Mouse (Mus musculus) hindbrain, embryonic 14.5 days (tissue): Measurements from ENCODE around the gene Mc1r. TPM values are rescaled to one million over a fixed set of nuclear protein-coding genes. Genes with fewer than 3 reads are reported as not detected.

Experiments
- ATAC-seq: fragments of 200-750 bp; cut with Nextera tagmentation; 2 replicates; pipeline ENCODE4 v1.8.0; 2017; ENCODE audit warnings: moderate number of reproducible peaks, mild to moderate bottlenecking, moderate TSS enrichment, moderate library complexity; ENCODE audit not compliant: low FRiP score
- DNase-seq: peaks from one replicate; pipeline ENCODE4 v3.0.0-alpha.2; 2015; ENCODE audit warnings: low spot score
- H3K27ac ChIP-seq: fragments of 300-500 bp; sonication (generic); 2 replicates; pipeline ENCODE4 v1.5.1; 2014; ENCODE audit warnings: mild to moderate bottlenecking, moderate library complexity
- H3K27me3 ChIP-seq: fragments of 300-500 bp; sonication (generic); 2 replicates; pipeline ENCODE4 v1.6.1; 2014; ENCODE audit warnings: mild to moderate bottlenecking, low read length, mixed read lengths; ENCODE audit not compliant: control insufficient read depth, insufficient read depth
- H3K36me3 ChIP-seq: fragments of 300-500 bp; sonication (generic); replicated peaks from 2 replicates; pipeline ENCODE4 v1.6.1; 2014; ENCODE audit not compliant: control insufficient read depth, insufficient read depth
- H3K4me1 ChIP-seq: fragments of 300-500 bp; sonication (generic); replicated peaks from 2 replicates; pipeline ENCODE4 v1.6.1; 2014; ENCODE audit warnings: antibody characterized with exemption, low read length, mixed read lengths; ENCODE audit not compliant: control insufficient read depth, insufficient read depth
- H3K4me2 ChIP-seq: fragments of 300-500 bp; sonication (generic); replicated peaks from 2 replicates; pipeline ENCODE4 v1.6.1; 2014; ENCODE audit warnings: mild to moderate bottlenecking, moderate library complexity
- H3K4me3 ChIP-seq: fragments of 300-500 bp; sonication (generic); replicated peaks from 2 replicates; pipeline ENCODE4 v1.5.1; 2014; ENCODE audit warnings: mild to moderate bottlenecking, low read length
- H3K9ac ChIP-seq: fragments of 300-500 bp; sonication (generic); 2 replicates; pipeline ENCODE4 v1.6.1; 2014
- H3K9me3 ChIP-seq: fragments of 300-500 bp; sonication (generic); 2 replicates; pipeline ENCODE4 v1.6.1; 2016; ENCODE audit warnings: low read length; ENCODE audit not compliant: control insufficient read depth
- WGBS: fragments of 180-500 bp; shearing (Covaris S2); extraction: QIAGEN DNeasy Blood & Tissue Kit; methylation state at CpG from one replicate; pipeline ENCODE4 v1.1.7; 2014; 5-methylcytosine and 5-hydroxymethylcytosine counted together
- polyA plus RNA-seq: library from polyadenylated mRNA; unstranded; fragments of >200 nt; fragmentation: Nextera tagmentation; extraction: Ambion mirVana; gene quantifications from 2 replicates; pipeline ENCODE4 v1.2.1, GENCODE M21; 2014

Mc1r gene
- polyA plus RNA-seq, 1 experiment from 2014 or later = 0.21 TPM

DNA sequence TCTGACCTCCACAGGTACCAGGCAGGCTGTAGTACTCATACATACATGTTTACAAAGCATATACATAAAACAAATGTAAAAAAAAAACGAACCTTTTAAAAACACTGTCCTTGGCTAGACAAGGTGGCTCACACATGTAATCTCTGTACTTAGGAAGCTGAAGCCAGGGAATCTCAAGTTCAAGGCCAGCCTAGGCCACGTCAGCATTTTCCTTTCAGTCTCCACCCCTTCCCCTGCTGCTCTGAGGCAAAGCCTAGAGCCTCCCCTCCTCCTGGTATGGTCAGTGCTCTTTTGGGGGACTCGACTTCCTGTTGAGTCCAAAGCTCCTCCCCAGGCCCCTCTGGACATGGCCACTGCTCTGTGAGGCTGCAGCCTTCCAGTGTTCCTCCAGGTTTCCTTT lies 19.9 kb upstream of the Mc1r start:
- Histone ChIP-seq H3K4me2 (no peak overlapping the region), H3K36me3 (peaks cover 99% of the 10 kb centered on the region), H3K27me3 (no peaks in the 10 kb centered on the region), H3K4me1 (no peaks in the 10 kb centered on the region), H3K27ac (no peak overlapping the region), H3K9me3 (no peaks in the 10 kb centered on the region), H3K9ac (no peak overlapping the region), H3K4me3 (no peak overlapping the region)
- 84% methylated on average over 3 of the region's 3 CpGs for WGBS
- ATAC-seq (no peak), DNase-seq (no peak)

DNA sequence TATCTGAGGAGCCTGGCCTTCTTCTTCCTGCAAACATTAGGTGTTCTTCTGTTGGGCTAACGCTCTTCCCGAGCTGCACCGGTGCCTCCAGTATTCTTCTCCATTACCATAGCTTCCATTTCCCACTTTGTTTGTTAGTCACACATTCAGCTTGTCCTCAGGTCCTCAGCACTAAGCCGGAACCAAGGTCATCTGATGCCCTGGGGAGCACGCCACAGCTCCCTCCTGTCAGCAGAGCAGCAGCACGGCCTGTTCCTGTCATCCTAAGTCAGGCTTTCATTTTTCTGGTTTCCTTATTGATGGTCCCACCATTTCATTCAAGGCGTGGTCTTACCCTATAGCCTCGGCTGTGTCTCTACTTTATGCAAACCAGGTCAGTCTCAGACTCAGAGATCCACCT lies 19.1 kb upstream of the Mc1r start:
- Histone ChIP-seq H3K27me3 (no peaks in the 10 kb centered on the region), H3K4me2 (no peak overlapping the region), H3K4me3 (no peak overlapping the region), H3K9me3 (no peaks in the 10 kb centered on the region), H3K27ac (no peak overlapping the region), H3K4me1 (no peaks in the 10 kb centered on the region), H3K9ac (no peak overlapping the region), H3K36me3 (peaks cover 99% of the 10 kb centered on the region)
- WGBS = 93% methylated on average over 8 of the region's 8 CpGs
- no peak for ATAC-seq
- DNase-seq = no peak

DNA sequence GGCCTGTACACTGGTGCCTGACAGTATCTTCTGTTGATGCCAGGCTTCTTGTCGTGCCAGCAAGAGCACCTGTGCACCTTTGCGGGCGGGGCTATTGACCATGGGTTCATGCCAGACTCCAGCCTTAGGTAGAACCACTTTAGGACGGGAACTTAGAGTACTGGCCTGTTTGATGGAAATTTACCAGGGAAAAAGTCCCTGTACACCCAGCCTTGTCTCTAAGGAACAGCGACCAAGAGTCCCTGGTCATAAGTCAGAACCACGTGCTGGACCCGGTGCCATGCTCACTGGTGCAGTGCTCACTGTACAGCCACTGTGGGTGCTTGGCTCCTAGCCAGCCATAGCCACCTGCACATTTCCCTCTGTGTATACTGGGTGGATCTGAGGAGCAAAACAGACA lies 17.9 kb upstream of the Mc1r start:
- no peaks in the 10 kb centered on the region for H3K9me3 ChIP-seq
- no peak overlapping the region for H3K4me2 ChIP-seq
- H3K27me3 ChIP-seq = no peaks in the 10 kb centered on the region
- DNase-seq = no peak
- no peak for ATAC-seq
- H3K4me1 ChIP-seq = no peaks in the 10 kb centered on the region
- no peak overlapping the region for H3K4me3 ChIP-seq
- H3K36me3 ChIP-seq = peaks cover 99% of the 10 kb centered on the region
- no peak overlapping the region for H3K9ac ChIP-seq
- no peak overlapping the region for H3K27ac ChIP-seq
- 95% methylated on average over 7 of the region's 7 CpGs for WGBS

DNA sequence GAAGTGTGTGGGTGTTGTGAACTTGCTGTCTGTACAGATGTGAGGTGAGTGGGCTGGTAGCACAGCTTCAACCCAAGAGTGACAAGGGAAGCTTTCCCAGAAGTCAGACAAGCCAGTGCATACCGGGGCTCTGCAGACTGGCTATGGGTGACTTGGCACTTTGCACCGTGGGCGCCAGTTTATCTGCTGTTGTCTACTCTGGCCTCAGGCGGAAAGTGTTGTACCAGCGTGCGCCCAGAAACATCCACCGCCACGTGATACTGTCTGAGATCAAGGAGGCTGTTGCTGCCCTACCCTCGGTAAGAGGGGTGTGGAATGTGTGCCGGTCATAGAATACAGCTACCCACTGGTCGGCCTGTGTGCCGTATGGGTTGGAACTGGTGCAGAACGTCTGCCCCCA lies 8.6 kb upstream of the Mc1r start:
- no peaks in the 10 kb centered on the region for H3K9me3 ChIP-seq
- H3K27me3 ChIP-seq = no peaks in the 10 kb centered on the region
- ATAC-seq (no peak), DNase-seq (no peak)
- no peaks in the 10 kb centered on the region for H3K4me1 ChIP-seq
- no peak overlapping the region for H3K9ac ChIP-seq
- H3K4me2 ChIP-seq = no peak overlapping the region
- no peak overlapping the region for H3K4me3 ChIP-seq
- no peak overlapping the region for H3K27ac ChIP-seq
- WGBS = 94% methylated on average over 13 of the region's 13 CpGs
- H3K36me3 ChIP-seq = peaks cover 100% of the 10 kb centered on the region

DNA sequence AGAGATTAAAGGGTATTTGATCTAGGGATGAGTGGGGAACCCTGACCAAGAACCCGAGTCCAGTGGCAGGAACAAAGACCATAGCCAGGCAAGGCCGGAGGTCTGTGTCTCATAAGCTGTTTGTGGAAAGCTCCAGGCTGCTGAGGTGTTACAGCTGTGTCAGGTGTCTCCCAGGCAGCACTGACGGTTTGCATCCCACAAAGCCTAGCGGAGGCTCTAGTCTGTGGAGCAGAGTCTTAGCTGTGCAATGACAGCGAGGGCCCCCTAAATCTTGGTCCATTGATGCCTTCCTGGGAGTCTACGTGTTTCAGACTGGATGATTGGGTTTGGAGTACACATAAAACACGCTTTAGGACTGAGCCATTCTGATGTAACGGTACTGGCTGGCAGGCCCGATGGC lies 5.0 kb upstream of the Mc1r start:
- Histone ChIP-seq H3K4me3 (no peak overlapping the region), H3K27me3 (no peaks in the 10 kb centered on the region), H3K4me2 (no peak overlapping the region), H3K36me3 (peaks cover 66% of the 10 kb centered on the region), H3K9me3 (no peaks in the 10 kb centered on the region), H3K27ac (no peak overlapping the region), H3K4me1 (no peaks in the 10 kb centered on the region; the same call in 1 of the 2 replicates), H3K9ac (no peak overlapping the region)
- no peak for ATAC-seq
- DNase-seq = no peak
- 95% methylated on average over 9 of the region's 9 CpGs for WGBS

DNA sequence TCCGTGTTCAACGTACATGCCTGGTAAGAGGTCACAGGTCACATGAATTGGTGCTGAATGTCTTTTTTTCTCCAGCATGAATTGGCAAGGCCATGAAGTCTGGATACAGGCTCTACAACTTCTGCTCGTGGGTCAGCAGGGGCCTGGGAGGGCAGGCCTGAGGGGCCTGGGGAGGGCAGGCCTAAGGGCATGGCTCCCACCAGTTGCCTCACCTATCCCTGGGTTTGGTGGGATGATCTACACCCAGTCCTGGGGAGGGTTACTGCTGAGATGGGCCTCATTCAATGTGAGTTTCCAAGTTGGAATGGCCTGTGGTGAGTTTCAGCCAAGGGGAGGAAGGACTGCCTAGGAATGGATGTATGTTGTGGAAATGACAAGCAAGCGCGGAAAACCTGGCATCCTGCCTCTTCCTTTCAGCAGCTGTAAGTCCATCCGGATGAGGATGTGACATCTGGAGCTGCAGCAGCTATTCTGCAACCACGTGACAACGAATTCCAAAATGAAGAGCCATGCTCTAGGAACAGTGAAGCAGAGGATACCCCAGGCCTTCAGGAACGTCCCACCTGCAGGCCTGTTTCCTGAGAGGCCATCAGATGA lies 4.1 kb upstream of the Mc1r start:
- H3K4me2 ChIP-seq = no peak overlapping the region
- H3K27me3 ChIP-seq = no peaks in the 10 kb centered on the region
- H3K4me1 ChIP-seq = no peaks in the 10 kb centered on the region; the same call in 1 of the 2 replicates
- H3K4me3 ChIP-seq = no peak overlapping the region
- WGBS = 88% methylated on average over 9 of the region's 9 CpGs
- ATAC-seq (no peak), DNase-seq (no peak)
- H3K36me3 ChIP-seq = peaks cover 57% of the 10 kb centered on the region
- H3K27ac ChIP-seq = no peak overlapping the region
- H3K9me3 ChIP-seq = no peaks in the 10 kb centered on the region
- no peak overlapping the region for H3K9ac ChIP-seq

DNA sequence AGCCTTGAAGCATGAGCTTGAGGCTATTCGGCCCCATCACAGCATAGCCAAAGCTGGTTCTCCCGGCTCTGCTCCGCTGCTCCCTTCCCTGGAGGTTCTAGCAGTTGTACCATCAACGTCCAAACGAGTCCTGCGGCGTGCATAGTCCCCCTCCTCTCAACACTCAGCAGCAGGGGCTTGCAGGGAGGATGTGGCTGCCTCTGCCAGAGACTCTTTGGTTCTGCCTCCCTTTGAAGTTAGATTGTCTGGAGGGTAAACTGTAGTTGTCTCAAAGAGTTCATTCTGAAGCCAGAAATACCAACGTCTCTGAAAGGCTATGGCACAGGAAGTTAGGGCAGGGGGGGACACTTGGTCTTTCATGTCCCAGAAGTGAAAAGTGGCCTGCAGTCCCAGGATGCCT lies 2.4 kb upstream of the Mc1r start:
- no peak overlapping the region for H3K27ac ChIP-seq
- no peak overlapping the region for H3K4me2 ChIP-seq
- 41% methylated on average over 8 of the region's 8 CpGs for WGBS
- DNase-seq (no peak), ATAC-seq (no peak)
- H3K27me3 ChIP-seq = no peaks in the 10 kb centered on the region
- H3K4me3 ChIP-seq = no peak overlapping the region
- H3K4me1 ChIP-seq = peaks cover 6% of the 10 kb centered on the region
- H3K36me3 ChIP-seq = peaks cover 40% of the 10 kb centered on the region
- H3K9ac ChIP-seq = no peak overlapping the region
- H3K9me3 ChIP-seq = no peaks in the 10 kb centered on the region

DNA sequence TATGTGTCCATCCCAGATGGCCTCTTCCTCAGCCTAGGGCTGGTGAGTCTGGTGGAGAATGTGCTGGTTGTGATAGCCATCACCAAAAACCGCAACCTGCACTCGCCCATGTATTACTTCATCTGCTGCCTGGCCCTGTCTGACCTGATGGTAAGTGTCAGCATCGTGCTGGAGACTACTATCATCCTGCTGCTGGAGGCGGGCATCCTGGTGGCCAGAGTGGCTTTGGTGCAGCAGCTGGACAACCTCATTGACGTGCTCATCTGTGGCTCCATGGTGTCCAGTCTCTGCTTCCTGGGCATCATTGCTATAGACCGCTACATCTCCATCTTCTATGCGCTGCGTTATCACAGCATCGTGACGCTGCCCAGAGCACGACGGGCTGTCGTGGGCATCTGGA lies 705 bp downstream of the Mc1r start:
- ATAC-seq = no peak

DNA sequence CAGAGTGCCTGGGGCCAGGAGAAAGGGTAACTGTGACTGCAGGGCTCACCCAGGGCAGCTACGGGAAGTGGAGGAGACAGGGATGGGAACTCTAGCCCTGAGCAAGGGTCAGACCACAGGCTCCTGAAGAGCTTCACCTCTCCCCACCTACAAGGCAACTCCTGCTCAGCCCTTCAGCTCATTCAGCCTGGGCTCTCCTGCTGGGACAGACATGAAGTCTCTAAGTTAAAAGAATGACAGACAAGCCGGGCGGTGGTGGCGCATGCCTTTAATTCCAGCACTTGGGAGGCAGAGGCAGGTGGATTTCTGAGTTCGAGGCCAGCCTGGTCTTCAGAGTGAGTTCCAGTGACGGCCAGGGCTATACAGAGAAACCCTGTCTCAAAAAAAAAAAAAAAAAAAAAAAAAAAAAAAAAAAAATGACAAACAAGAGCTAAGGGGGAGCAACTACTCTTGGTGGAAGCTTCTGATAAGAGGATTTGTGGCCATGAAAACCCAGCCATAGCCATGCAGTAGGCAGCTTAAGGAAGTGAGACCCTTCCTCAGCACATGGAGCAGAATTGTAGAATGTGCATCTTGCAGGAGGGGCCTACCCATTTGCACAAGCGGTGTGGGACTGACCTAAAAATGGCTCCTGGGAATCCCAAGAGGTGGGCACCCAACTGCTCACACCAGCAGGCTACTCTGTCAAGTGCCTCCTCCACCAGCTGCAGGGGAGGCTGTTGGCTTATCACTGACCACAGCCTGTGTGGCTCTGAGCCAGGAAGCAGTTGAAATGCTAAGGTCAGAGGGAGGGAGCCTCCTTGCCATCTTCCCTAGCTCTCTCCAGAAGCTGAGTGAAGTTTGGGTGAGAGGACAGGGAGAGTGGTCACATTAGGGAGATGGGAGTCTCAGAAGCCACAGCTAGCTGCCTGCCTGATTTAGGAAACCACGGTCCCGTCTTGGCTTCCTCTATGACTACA lies 2.0 kb downstream of the Mc1r start:
- peaks cover 19% of the 10 kb centered on the region for H3K4me1 ChIP-seq
- DNase-seq (no peak), ATAC-seq (no peak)
- H3K9ac ChIP-seq = peak overlapping the region; percentile 99
- 77% methylated on average over 9 of the region's 9 CpGs for WGBS
- H3K27ac ChIP-seq = peak overlapping the region; percentile 99; the same call in 1 of the 2 replicates
- no peaks in the 10 kb centered on the region for H3K9me3 ChIP-seq
- H3K4me2 ChIP-seq = peak overlapping the region; percentile 92
- H3K4me3 ChIP-seq = peak overlapping the region; percentile 75; the same call in 1 of the 2 replicates
- no peaks in the 10 kb centered on the region for H3K27me3 ChIP-seq
- no peaks in the 10 kb centered on the region for H3K36me3 ChIP-seq

More for the DNA sequence above, 705 bp downstream of the Mc1r start:
- 96% methylated on average over 13 of the region's 13 CpGs for WGBS
- Histone ChIP-seq H3K36me3 (peaks cover 10% of the 10 kb centered on the region), H3K9ac (no peak overlapping the region), H3K4me1 (peaks cover 12% of the 10 kb centered on the region), H3K4me2 (no peak overlapping the region), H3K4me3 (no peak overlapping the region), H3K27ac (no peak overlapping the region), H3K9me3 (no peaks in the 10 kb centered on the region), H3K27me3 (no peaks in the 10 kb centered on the region)
- no peak for DNase-seq
